ENCODE assay signal across 8 mouse cellular contexts in genomic region chr11:32225222-32226104, GRCm38 (mm10). TPM values are rescaled to one million over a fixed set of nuclear protein-coding genes. Genes with fewer than 3 reads are reported as not detected.
DNase-seq lines count a peak whose midpoint lies in the region; ATAC-seq lines count a peak whose summit lies in the region.

No protein-coding gene starts in this region.

- WGBS in hindbrain, embryonic 12.5 days = 60% methylated on average over 7 of the region's 7 CpGs
- 42% methylated on average over 7 of the region's 7 CpGs for WGBS in stomach, embryonic 15.5 days

- no peak overlapping the region for H3K4me3 ChIP-seq in hindbrain, embryonic 12.5 days
- H3K4me3 ChIP-seq in stomach, embryonic 15.5 days (replicated peaks) = no peak overlapping the region

- peaks cover 38% of the 10 kb centered on the region for H3K27me3 ChIP-seq in hindbrain, embryonic 12.5 days
- H3K27me3 ChIP-seq in stomach, embryonic 15.5 days (replicated peaks) = no peaks in the 10 kb centered on the region

- peaks cover 47% of the 10 kb centered on the region for H3K4me1 ChIP-seq in hindbrain, embryonic 12.5 days
- peaks cover 53% of the 10 kb centered on the region for H3K4me1 ChIP-seq in stomach, embryonic 15.5 days

- peak overlapping the region; percentile 71 for H3K27ac ChIP-seq in hindbrain, embryonic 12.5 days
- peak overlapping the region; percentile 93 for H3K27ac ChIP-seq in stomach, embryonic 15.5 days

- H3K4me2 ChIP-seq in hindbrain, embryonic 12.5 days (replicated peaks) = 0 out of 2 replicates have a peak overlapping the region, but pooled peaks have one; percentile 6
- H3K4me2 ChIP-seq in stomach, embryonic 15.5 days = peak overlapping the region; percentile 23

- H3K9me3 ChIP-seq in hindbrain, embryonic 12.5 days (replicated peaks) = no peaks in the 10 kb centered on the region
- H3K9me3 ChIP-seq in stomach, embryonic 15.5 days = no peaks in the 10 kb centered on the region

- peak; percentile 63 for DNase-seq in adrenal gland, postnatal 10 days
- DNase-seq in adrenal gland, adult 8-10 months = no peak
- peak; percentile 38 for DNase-seq in urinary bladder, postnatal 14 days (ENCODE audit: low spot score)
- no peak for DNase-seq in urinary bladder, adult 18-20 months (ENCODE audit: low spot score in 2 of 2)
- peak; percentile 44 to 49 for DNase-seq in lung, adult 18-20 months
- no peak for DNase-seq in layer of hippocampus, adult 9-10 months (ENCODE audit: low spot score)

- ATAC-seq in hindbrain, embryonic 12.5 days (ENCODE audit: low FRiP score) = no peak
- ATAC-seq in stomach, embryonic 15.5 days (ENCODE audit: insufficient read depth, low FRiP score, low read depth) = no peak

- peaks cover 21% of the 10 kb centered on the region for H3K36me3 ChIP-seq in hindbrain, embryonic 12.5 days
- H3K36me3 ChIP-seq in stomach, embryonic 15.5 days = 0 out of 2 replicates have a peak, but pooled peaks cover 3% of the 10 kb centered on the region

- H3K9ac ChIP-seq in hindbrain, embryonic 12.5 days = no peak overlapping the region
- no peak overlapping the region for H3K9ac ChIP-seq in stomach, embryonic 15.5 days

RNA-seq across cellular contexts. Expression of gene Mpg, which starts 0.8 kb away (rescaled TPM):
- total RNA-seq in adrenal gland, postnatal 10 days (2021) = 10 to 100 TPM; 21.0 to 22.3 TPM
- total RNA-seq in adrenal gland, adult 8-10 months (2022) = 10 to 100 TPM; 18.2 to 41.0 (median 33.3) TPM
- 30.4 and 32.3 TPM in 2 replicates for polyA plus RNA-seq in hindbrain, embryonic 12.5 days (2016; fragmentation: Nextera tagmentation; extraction: Ambion mirVana)
- 32.7 and 35.8 TPM in 2 replicates for polyA plus RNA-seq in stomach, embryonic 15.5 days (2015; fragmentation: Nextera tagmentation; extraction: Ambion mirVana)

RNA-seq across cellular contexts. Expression of gene Rhbdf1, which starts 3.4 kb away (rescaled TPM):
- total RNA-seq in adrenal gland, postnatal 10 days (2021) = 10 to 100 TPM; 25.0 to 29.1 TPM
- total RNA-seq in adrenal gland, adult 8-10 months (2022) = 10 to 100 TPM; 24.5 to 40.0 (median 33.1) TPM
- polyA plus RNA-seq in hindbrain, embryonic 12.5 days (2016; fragmentation: Nextera tagmentation; extraction: Ambion mirVana) = 32.8 and 33.1 TPM in 2 replicates
- 57.6 and 63.1 TPM in 2 replicates for polyA plus RNA-seq in stomach, embryonic 15.5 days (2015; fragmentation: Nextera tagmentation; extraction: Ambion mirVana)

RNA-seq across cellular contexts. Expression of gene Snrnp25, which starts 20.2 kb away (rescaled TPM):
- 10 to 100 TPM; 23.9 to 26.5 TPM for total RNA-seq in adrenal gland, postnatal 10 days (2021)
- total RNA-seq in adrenal gland, adult 8-10 months (2022) = 10 to 100 TPM; 12.7 to 21.5 (median 18.0) TPM
- 52.8 and 55.1 TPM in 2 replicates for polyA plus RNA-seq in hindbrain, embryonic 12.5 days (2016; fragmentation: Nextera tagmentation; extraction: Ambion mirVana)
- 52.6 and 57.5 TPM in 2 replicates for polyA plus RNA-seq in stomach, embryonic 15.5 days (2015; fragmentation: Nextera tagmentation; extraction: Ambion mirVana)

RNA-seq across cellular contexts. Expression of gene Il9r, which starts 25.4 kb away (rescaled TPM):
- under 1 TPM; 0.30 to 0.82 TPM for total RNA-seq in adrenal gland, postnatal 10 days (2021)
- under 1 TPM in 3 of 4 experiments, not detected in 1; 0.42 to 0.71 (median 0.62) TPM for total RNA-seq in adrenal gland, adult 8-10 months (2022)
- not detected in 2 replicates for polyA plus RNA-seq in hindbrain, embryonic 12.5 days (2016; fragmentation: Nextera tagmentation; extraction: Ambion mirVana)
- polyA plus RNA-seq in stomach, embryonic 15.5 days (2015; fragmentation: Nextera tagmentation; extraction: Ambion mirVana) = 0.06 and 0.09 TPM in 2 replicates

RNA-seq across cellular contexts. Expression of gene Nprl3, which starts 42.0 kb away (rescaled TPM):
- total RNA-seq in adrenal gland, postnatal 10 days (2021) = 10 to 100 TPM; 36.9 to 50.1 TPM
- total RNA-seq in adrenal gland, adult 8-10 months (2022) = 100 to 1,000 TPM in 2 of 4 experiments, 10 to 100 TPM in 2; 72.8 to 122 (median 105) TPM
- polyA plus RNA-seq in hindbrain, embryonic 12.5 days (2016; fragmentation: Nextera tagmentation; extraction: Ambion mirVana) = 51.3 and 51.7 TPM in 2 replicates
- polyA plus RNA-seq in stomach, embryonic 15.5 days (2015; fragmentation: Nextera tagmentation; extraction: Ambion mirVana) = 35.6 and 39.0 TPM in 2 replicates

Comparison
In these comparisons a context has a peak if more than half of its experiments do, and no peak if none do; other contexts are left out.
1. DNase-seq: peak in adrenal gland, postnatal 10 days (single experiment), urinary bladder, postnatal 14 days (single experiment) and lung, adult 18-20 months (2 of 2); none in adrenal gland, adult 8-10 months (single experiment), urinary bladder, adult 18-20 months (0 of 2) and layer of hippocampus, adult 9-10 months (single experiment).